Mouse (Mus musculus) bone marrow, adult 2 months (tissue): Measurements from ENCODE around the gene Cenpl.

Experiments used
- CTCF ChIP-seq: fragments of 200-500 bp; IDR thresholded peaks from 2 replicates; pipeline ENCODE4 v1.5.1; 2011; ENCODE audit warnings: low read length, control low read depth; ENCODE audit not compliant: control insufficient read depth, insufficient read depth
- POLR2A ChIP-seq: fragments of 200-500 bp; IDR thresholded peaks from 2 replicates; pipeline ENCODE4 v1.6.1; 2011; ENCODE audit warnings: low read depth, mild to moderate bottlenecking, control low read depth, low read length, borderline replicate concordance; ENCODE audit not compliant: control insufficient read depth

DNA sequence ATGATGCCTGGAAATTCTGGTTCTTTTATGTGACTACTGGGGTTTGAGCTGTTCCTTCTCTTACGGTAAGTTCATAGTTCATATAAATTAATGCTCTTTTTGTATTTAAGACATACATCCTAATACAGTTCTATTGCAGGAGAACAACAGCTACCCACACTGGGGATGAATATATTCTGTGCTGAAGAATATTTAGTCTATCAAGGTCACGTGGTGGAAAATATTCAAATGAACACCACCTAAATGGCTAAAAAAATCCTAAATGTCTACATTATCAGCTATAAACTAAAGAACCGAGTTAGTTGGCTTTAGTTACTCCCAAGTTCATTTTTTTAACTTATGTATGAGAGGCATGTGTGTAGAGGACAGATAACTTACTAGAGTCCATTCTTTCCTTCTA, 40.5 kb upstream of the Cenpl start:
- no peak for TF ChIP-seq CTCF
- no peak for TF ChIP-seq POLR2A
